Mouse (Mus musculus): Measurements from ENCODE around the gene Col1a2. TPM values are rescaled to one million over a fixed set of nuclear protein-coding genes. Genes with fewer than 3 reads are reported as not detected.

Col1a2 gene
- polyA plus RNA-seq, 1 experiment from 2014 or later, result 469 TPM

DNA sequence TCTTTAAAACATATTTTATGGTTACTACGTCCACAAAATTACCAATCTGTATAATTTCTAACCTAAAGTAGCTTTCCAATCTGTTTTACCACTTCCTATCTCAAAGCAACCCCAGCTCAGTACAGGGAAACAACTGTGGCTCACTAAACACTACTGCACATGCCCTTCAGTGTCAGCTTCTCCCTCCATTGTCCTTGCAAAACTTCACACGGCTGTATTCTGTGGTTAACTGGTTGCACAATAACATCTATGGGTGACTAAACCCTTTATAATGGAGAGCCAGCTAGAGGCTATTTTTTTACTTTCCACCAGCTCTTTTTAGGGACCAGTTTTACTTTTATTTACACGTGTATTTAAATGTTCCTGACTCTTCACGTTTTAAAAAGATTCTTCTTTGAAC, 83.3 kb downstream of the Col1a2 start:
- Histone ChIP-seq H3K36me3 (no peaks in the 10 kb centered on the region), H3K4me2 (no peak overlapping the region), H3K27ac (no peak overlapping the region), H3K9ac (no peak overlapping the region), H3K27me3 (no peaks in the 10 kb centered on the region), H3K4me3 (no peak overlapping the region), H3K4me1 (replicated peaks) (no peaks in the 10 kb centered on the region), H3K9me3 (replicated peaks) (no peaks in the 10 kb centered on the region)
- 71% methylated on average over 4 of the region's 4 CpGs for WGBS
- ATAC-seq (replicated peaks; ENCODE audit: insufficient number of reproducible peaks, insufficient read depth, low FRiP score, low read depth), result no peak

DNA sequence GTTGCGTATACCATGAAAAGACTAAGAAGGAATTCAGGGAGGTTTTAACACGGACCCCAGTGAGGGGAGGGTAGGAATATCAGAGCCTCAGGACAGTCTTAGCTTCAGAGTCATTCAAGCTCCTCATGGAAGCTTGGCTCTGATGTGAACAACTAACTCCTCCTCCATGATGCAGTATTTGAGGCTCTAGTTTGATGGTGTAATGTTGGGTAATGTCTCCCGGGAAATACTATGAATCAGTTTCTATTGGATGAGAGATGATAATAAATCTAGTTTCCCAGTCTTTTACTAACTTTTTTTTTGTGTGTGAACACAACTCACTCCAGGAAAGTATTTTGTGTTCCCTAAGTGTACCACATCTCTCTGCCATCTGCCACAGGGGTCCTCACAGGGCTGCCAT, 84.1 kb downstream of the Col1a2 start:
- no peak for ATAC-seq (replicated peaks; ENCODE audit: insufficient number of reproducible peaks, insufficient read depth, low FRiP score, low read depth)
- Histone ChIP-seq H3K36me3 (no peaks in the 10 kb centered on the region), H3K4me2 (no peak overlapping the region), H3K4me1 (replicated peaks) (no peaks in the 10 kb centered on the region), H3K9me3 (replicated peaks) (no peaks in the 10 kb centered on the region), H3K27me3 (no peaks in the 10 kb centered on the region), H3K27ac (no peak overlapping the region), H3K9ac (no peak overlapping the region), H3K4me3 (no peak overlapping the region)
- WGBS, result 84% methylated on average over 3 of the region's 3 CpGs

DNA sequence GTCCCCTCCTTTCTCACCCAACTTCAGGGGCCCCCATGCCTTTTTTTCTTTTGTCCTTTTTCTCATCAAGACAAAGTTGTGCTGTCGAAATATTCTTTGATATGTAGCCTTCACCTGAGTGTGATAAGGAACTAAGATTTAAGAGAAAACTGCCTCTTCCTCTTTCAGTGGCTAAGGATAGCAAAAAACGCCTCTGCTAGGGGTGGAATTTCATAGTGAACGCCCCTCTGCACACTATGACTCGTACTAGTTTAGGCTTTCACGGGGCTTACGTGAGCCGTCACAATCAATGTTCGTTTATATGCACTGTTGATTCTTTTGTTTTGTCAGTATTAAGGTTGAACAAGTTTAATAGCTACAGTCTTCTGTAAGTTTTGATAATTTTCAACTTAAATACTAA, 85.5 kb downstream of the Col1a2 start:
- H3K4me1 ChIP-seq (replicated peaks), result no peaks in the 10 kb centered on the region
- H3K27me3 ChIP-seq, result no peaks in the 10 kb centered on the region
- H3K4me3 ChIP-seq, result no peak overlapping the region
- no peaks in the 10 kb centered on the region for H3K9me3 ChIP-seq (replicated peaks)
- ATAC-seq (replicated peaks; ENCODE audit: insufficient number of reproducible peaks, insufficient read depth, low FRiP score, low read depth), result no peak
- H3K4me2 ChIP-seq, result no peak overlapping the region
- H3K9ac ChIP-seq, result no peak overlapping the region
- H3K27ac ChIP-seq, result no peak overlapping the region
- WGBS, result 68% methylated on average over 8 of the region's 8 CpGs
- no peaks in the 10 kb centered on the region for H3K36me3 ChIP-seq

Other genes with a start within 250 kb of the Col1a2 start
- 24.3 and 27.3 TPM in 2 replicates for gene Casd1, start 96.0 kb downstream of the Col1a2 start, polyA plus RNA-seq (2015; fragmentation: Nextera tagmentation; extraction: Ambion mirVana)
- 57.7 and 57.8 TPM in 2 replicates for gene Sgce, start 242.4 kb downstream of the Col1a2 start, polyA plus RNA-seq (2015; fragmentation: Nextera tagmentation; extraction: Ambion mirVana)
- gene Peg10, start 242.5 kb downstream of the Col1a2 start, polyA plus RNA-seq (2015; fragmentation: Nextera tagmentation; extraction: Ambion mirVana), result 1.3 and 1.8 TPM in 2 replicates